Mouse (Mus musculus) kidney, embryonic 14.5 days (tissue): ENCODE measurements around the gene Tbp. TPM values are rescaled to one million over a fixed set of nuclear protein-coding genes. Genes with fewer than 3 reads are reported as not detected.
"Not testable (repeated sequence)": the region's sequence is repeated elsewhere in the genome, so short reads cannot be mapped to it uniquely, and the experiment has no call there.

Experiments
- ATAC-seq: fragments of 200-750 bp; cut with Nextera tagmentation; 2 replicates; pipeline ENCODE4 v1.8.0; 2017; ENCODE audit warnings: moderate number of reproducible peaks, mild to moderate bottlenecking, moderate TSS enrichment, moderate library complexity; ENCODE audit not compliant: low FRiP score, low TSS enrichment
- H3K27ac ChIP-seq: fragments of 300-500 bp; sonication (generic); 2 replicates; pipeline ENCODE4 v1.5.1; 2014; ENCODE audit warnings: low read depth, mild to moderate bottlenecking, low read length, moderate library complexity, mixed read lengths
- H3K27me3 ChIP-seq: fragments of 300-500 bp; sonication (generic); 2 replicates; pipeline ENCODE4 v1.6.1; 2014; ENCODE audit warnings: mild to moderate bottlenecking, low read length; ENCODE audit not compliant: control insufficient read depth, insufficient read depth
- H3K36me3 ChIP-seq: fragments of 300-500 bp; sonication (generic); 2 replicates; pipeline ENCODE4 v1.6.1; 2014; ENCODE audit warnings: low read length, mixed read lengths; ENCODE audit not compliant: control insufficient read depth, insufficient read depth
- H3K4me1 ChIP-seq: fragments of 300-500 bp; sonication (generic); 2 replicates; pipeline ENCODE4 v1.6.1; 2014; ENCODE audit warnings: low read length, mixed read lengths; ENCODE audit not compliant: control insufficient read depth, insufficient read depth
- H3K4me2 ChIP-seq: fragments of 300-500 bp; sonication (generic); replicated peaks from 2 replicates; pipeline ENCODE4 v1.6.1; 2014; ENCODE audit warnings: low read depth, mild to moderate bottlenecking, low read length
- H3K4me3 ChIP-seq: fragments of 300-500 bp; sonication (generic); 2 replicates; pipeline ENCODE4 v1.5.1; 2014; ENCODE audit warnings: mild to moderate bottlenecking, low read length
- H3K9ac ChIP-seq: fragments of 300-500 bp; sonication (generic); 2 replicates; pipeline ENCODE4 v1.6.1; 2014; ENCODE audit warnings: low read depth, mild to moderate bottlenecking, low read length, moderate library complexity
- H3K9me3 ChIP-seq: fragments of 300-500 bp; sonication (generic); 2 replicates; pipeline ENCODE4 v1.6.1; 2016; ENCODE audit warnings: low read length; ENCODE audit not compliant: control insufficient read depth
- WGBS: fragments of 180-500 bp; shearing (Covaris S2); extraction: QIAGEN DNeasy Blood & Tissue Kit; methylation state at CpG from one replicate; pipeline ENCODE4 v1.1.7; 2014; 5-methylcytosine and 5-hydroxymethylcytosine counted together
- polyA plus RNA-seq: library from polyadenylated mRNA; unstranded; fragments of >200 nt; fragmentation: Nextera tagmentation; extraction: Ambion mirVana; gene quantifications from 2 replicates; pipeline ENCODE4 v1.2.1, GENCODE M21; 2014

Tbp gene
- polyA plus RNA-seq, 1 experiment from 2014 or later, result 67.8 TPM

GRCm38 (mm10) chr17:15528887-15529286, 29.2 kb downstream of the Tbp start:
- Histone ChIP-seq H3K9ac (no peak overlapping the region), H3K27ac (no peak overlapping the region), H3K4me2 (no peak overlapping the region), H3K9me3 (no peaks in the 10 kb centered on the region), H3K36me3 (peaks cover 14% of the 10 kb centered on the region; the same call in 1 of the 2 replicates), H3K27me3 (no peaks in the 10 kb centered on the region), H3K4me1 (no peaks in the 10 kb centered on the region; the same call in 1 of the 2 replicates), H3K4me3 (no peak overlapping the region)
- no peak for ATAC-seq
- 74% methylated on average over 2 of the region's 2 CpGs for WGBS

GRCm38 (mm10) chr17:15530141-15530540, 30.5 kb downstream of the Tbp start:
- H3K4me2 ChIP-seq, result no peak overlapping the region
- WGBS, result 15% methylated on average over 5 of the region's 5 CpGs
- no peak for ATAC-seq
- H3K4me3 ChIP-seq, result no peak overlapping the region
- H3K9ac ChIP-seq, result no peak overlapping the region
- H3K9me3 ChIP-seq, result no peaks in the 10 kb centered on the region
- H3K36me3 ChIP-seq, result peaks cover 1% of the 10 kb centered on the region; the same call in 1 of the 2 replicates
- H3K27me3 ChIP-seq, result peaks cover under 1% of the 10 kb centered on the region; the same call in 1 of the 2 replicates
- no peaks in the 10 kb centered on the region; the same call in 1 of the 2 replicates for H3K4me1 ChIP-seq
- no peak overlapping the region for H3K27ac ChIP-seq

DNA sequence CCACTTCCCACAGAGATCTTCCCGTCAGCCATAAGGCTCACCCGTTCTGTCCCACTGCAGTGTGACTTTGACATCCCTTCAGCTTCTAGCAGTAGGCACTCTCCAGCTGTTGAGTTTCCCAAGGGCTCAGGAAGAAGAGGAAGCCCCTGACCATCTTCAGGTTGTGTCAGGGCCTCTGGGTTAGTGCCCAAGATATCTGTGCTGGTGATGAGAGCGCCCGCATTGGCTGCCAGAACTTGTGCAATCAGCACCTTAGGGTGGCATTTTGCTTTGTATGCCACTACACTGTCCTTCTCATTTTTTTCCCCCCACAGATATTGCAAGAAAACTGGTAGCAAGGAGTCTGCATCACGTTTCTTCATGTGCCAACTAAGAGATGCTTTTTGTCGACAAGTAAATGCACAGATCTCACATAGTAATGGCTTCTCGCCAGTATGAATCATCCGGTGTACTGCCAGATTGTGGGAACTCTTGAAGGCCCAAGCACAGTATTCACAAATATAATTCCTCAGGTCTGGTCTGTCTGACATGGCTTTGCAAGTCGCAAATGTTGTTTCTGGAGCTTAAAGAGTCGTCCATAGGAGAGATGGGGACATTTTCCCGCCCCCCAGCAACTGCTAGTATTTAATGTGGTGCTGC, 35.6 kb downstream of the Tbp start:
- Histone ChIP-seq H3K36me3 (no peaks in the 10 kb centered on the region), H3K27ac (no peak overlapping the region), H3K4me2 (no peak overlapping the region), H3K4me3 (no peak overlapping the region), H3K4me1 (no peaks in the 10 kb centered on the region), H3K9me3 (no peaks in the 10 kb centered on the region), H3K9ac (no peak overlapping the region), H3K27me3 (peaks cover 7% of the 10 kb centered on the region)
- no peak for ATAC-seq
- WGBS, result 75% methylated on average over 11 of the region's 11 CpGs

DNA sequence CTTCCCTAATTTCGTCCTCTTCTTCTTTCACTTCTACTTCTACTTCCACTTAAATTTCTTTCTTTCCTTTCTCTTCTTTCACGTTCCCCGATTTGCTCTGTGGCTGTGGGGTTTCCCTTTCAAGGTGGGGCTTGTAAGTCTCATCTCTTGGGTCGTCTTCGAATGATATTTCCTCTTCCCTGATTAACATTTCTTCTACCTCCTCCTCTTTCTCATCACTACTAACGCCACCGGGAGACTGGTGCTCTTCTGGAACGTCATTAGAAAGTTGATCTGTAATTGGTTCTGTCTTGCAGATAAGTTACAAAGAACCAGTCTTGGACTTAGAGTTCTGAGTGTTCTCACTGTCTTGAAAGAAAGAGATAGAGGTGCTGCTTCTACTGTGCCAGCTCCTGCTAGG, 36.3 kb downstream of the Tbp start:
- Histone ChIP-seq H3K27me3 (peaks cover 10% of the 10 kb centered on the region), H3K4me2 (peak overlapping the region; percentile 87), H3K4me1 (no peaks in the 10 kb centered on the region), H3K9me3 (no peaks in the 10 kb centered on the region), H3K27ac (no peak overlapping the region), H3K36me3 (no peaks in the 10 kb centered on the region), H3K9ac (peak overlapping the region; percentile 45; the same call in 1 of the 2 replicates), H3K4me3 (peak overlapping the region; percentile 49)
- WGBS, result 21% methylated on average over 8 of the region's 8 CpGs
- ATAC-seq, result no peak

DNA sequence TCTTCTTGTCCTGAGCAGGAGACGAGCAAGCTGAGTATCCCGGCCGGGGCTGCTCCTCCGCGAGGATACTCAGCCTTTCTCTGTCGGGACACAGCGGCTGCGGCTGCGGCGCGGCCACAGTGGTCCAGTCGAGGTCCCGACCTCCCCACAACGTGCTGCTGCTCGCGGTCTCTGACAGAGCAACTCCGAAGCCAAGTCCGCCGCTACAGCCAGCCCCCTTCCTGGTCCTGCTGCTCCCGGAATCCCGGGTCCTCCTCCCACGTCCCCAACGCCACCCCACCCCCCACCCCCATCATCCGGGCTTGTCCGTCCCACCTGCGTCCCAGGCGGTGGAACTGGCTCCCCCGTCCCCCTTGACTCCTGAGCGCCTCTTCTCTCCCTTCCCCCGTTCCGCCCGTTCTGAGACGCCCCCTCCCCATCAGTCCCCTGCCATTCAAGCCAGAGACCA, 36.8 kb downstream of the Tbp start:
- ATAC-seq, result peak; percentile 73; the same call in 1 of the 2 replicates
- H3K9me3 ChIP-seq, result no peaks in the 10 kb centered on the region
- H3K4me2 ChIP-seq, result peak overlapping the region; percentile 87
- H3K27me3 ChIP-seq, result peaks cover 10% of the 10 kb centered on the region
- peak overlapping the region; percentile 45 for H3K9ac ChIP-seq
- 0% methylated on average over 30 of the region's 33 CpGs for WGBS
- no peak overlapping the region for H3K27ac ChIP-seq
- no peaks in the 10 kb centered on the region for H3K36me3 ChIP-seq
- H3K4me1 ChIP-seq, result no peaks in the 10 kb centered on the region
- peak overlapping the region; percentile 49 for H3K4me3 ChIP-seq

GRCm38 (mm10) chr17:15540309-15540708, 40.6 kb downstream of the Tbp start:
- Histone ChIP-seq H3K36me3 (no peaks in the 10 kb centered on the region), H3K4me1 (no peaks in the 10 kb centered on the region), H3K4me2 (no peak overlapping the region), H3K9ac (no peak overlapping the region), H3K27ac (no peak overlapping the region), H3K27me3 (peaks cover 8% of the 10 kb centered on the region), H3K4me3 (no peak overlapping the region), H3K9me3 (no peaks in the 10 kb centered on the region)
- no peak for ATAC-seq
- 69% methylated on average over 4 of the region's 4 CpGs for WGBS

DNA sequence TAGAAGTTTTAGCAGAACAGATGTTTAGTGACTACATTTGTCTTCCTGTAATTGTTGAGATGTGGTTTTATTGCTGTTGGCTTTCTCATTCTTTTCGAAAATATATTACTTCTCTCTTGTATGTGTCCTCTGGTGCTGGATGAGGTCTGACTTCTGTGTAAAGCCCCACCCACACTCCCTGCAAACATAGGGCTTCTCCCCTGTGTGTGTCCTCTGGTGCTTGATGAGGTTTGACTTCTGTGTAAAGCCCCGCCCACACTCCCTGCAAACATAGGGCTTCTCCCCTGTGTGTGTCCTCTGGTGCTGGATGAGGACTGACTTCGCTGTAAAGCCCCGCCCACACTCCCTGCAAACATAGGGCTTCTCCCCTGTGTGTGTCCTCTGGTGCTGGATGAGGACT, 44.2 kb downstream of the Tbp start:
- H3K4me1 ChIP-seq, ATAC-seq: not testable (repeated sequence)
- WGBS, result 71% methylated on average over 3 of the region's 4 CpGs

GRCm38 (mm10) chr17:15546440-15546839, 46.8 kb downstream of the Tbp start:
- 72% methylated on average over 4 of the region's 4 CpGs for WGBS
- no peaks in the 10 kb centered on the region for H3K4me1 ChIP-seq
- ATAC-seq, result no peak

More for the DNA sequence above, 44.2 kb downstream of the Tbp start:
- H3K27ac ChIP-seq, H3K9me3 ChIP-seq, H3K9ac ChIP-seq, H3K27me3 ChIP-seq, H3K36me3 ChIP-seq, H3K4me3 ChIP-seq, H3K4me2 ChIP-seq: not testable (repeated sequence)

GRCm38 (mm10) chr17:15549713-15550112, 50.0 kb downstream of the Tbp start:
- Histone ChIP-seq H3K27ac (no peak overlapping the region), H3K4me3 (no peak overlapping the region), H3K36me3 (no peaks in the 10 kb centered on the region), H3K27me3 (no peaks in the 10 kb centered on the region), H3K4me1 (no peaks in the 10 kb centered on the region), H3K4me2 (no peak overlapping the region), H3K9ac (no peak overlapping the region), H3K9me3 (no peaks in the 10 kb centered on the region)
- no peak for ATAC-seq
- 49% methylated on average over 1 of the region's 1 CpGs for WGBS

More at GRCm38 (mm10) chr17:15546440-15546839, 46.8 kb downstream of the Tbp start:
- H3K27ac ChIP-seq, result no peak overlapping the region
- no peaks in the 10 kb centered on the region for H3K9me3 ChIP-seq
- no peak overlapping the region for H3K4me2 ChIP-seq
- no peak overlapping the region for H3K9ac ChIP-seq
- H3K27me3 ChIP-seq, result no peaks in the 10 kb centered on the region
- no peak overlapping the region for H3K4me3 ChIP-seq
- no peaks in the 10 kb centered on the region for H3K36me3 ChIP-seq
